Mouse (Mus musculus) testis, adult 2 months (tissue): Measurements from ENCODE around the gene Htt.

Source experiments
- CTCF ChIP-seq: fragments of 200-500 bp; IDR thresholded peaks from 2 replicates; pipeline ENCODE4 v1.5.1; 2012; ENCODE audit warnings: low read depth, mild to moderate bottlenecking, inconsistent platforms, low read length, moderate library complexity; ENCODE audit not compliant: control insufficient read depth, insufficient read depth, insufficient replicate concordance
- POLR2A ChIP-seq: fragments of 200-500 bp; IDR thresholded peaks from 2 replicates; pipeline ENCODE4 v1.6.1; 2012; ENCODE audit warnings: low read depth, mild to moderate bottlenecking, inconsistent platforms, low read length, moderate library complexity; ENCODE audit not compliant: control insufficient read depth

DNA sequence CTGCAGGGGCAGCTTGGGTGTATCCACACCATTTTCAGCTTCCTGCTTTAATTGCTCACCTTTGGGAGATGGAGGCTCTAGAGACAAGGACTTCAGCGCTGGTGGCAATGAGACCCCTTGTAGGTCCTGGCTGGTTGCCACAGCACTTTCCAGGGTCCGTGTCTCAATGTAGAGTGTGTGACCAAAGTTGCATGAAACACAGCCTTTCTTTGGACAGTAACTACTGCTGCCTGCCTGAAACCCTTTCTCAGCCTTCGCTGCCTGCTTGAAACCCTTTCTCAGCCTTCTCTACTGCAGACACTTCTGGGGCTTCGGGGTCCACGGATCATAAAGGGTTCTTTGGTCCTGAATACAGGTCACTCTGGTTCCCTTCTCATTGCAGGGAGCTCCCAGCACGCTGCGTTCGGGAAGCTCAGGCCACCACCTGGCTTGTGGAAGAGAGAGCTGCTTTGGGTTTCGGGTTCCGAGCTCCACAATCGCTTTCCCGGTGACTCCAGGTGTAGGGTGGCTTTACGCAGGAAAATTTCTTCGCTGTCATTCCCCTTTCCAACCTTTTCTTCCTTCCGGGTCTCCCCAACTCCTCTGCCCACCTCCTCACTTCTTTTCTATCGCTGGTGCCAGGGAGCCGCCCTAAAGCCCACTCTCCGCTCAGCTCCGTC, 561 bp upstream of the Htt start:
- no peak for TF ChIP-seq CTCF
- TF ChIP-seq POLR2A, result no peak
